Mouse (Mus musculus) layer of hippocampus, postnatal 10 days (tissue): Measurements from ENCODE around the gene Cc2d1b. TPM values are rescaled to one million over a fixed set of nuclear protein-coding genes. Genes with fewer than 3 reads are reported as not detected.

Experiments used
- DNase-seq, 2 experiments: peaks; one replicate each; pipeline ENCODE4 v3.0.0; 2021; ENCODE audit warnings: low spot score in 2 of 2
- total RNA-seq, 2 experiments: library from RNA; stranded (reverse); gene quantifications; 2 replicates each; pipeline ENCODE4 v1.2.3; 2021

The Cc2d1b gene
- total RNA-seq, 2 experiments from 2014 or later, result 29.4 to 40.1 TPM

DNA sequence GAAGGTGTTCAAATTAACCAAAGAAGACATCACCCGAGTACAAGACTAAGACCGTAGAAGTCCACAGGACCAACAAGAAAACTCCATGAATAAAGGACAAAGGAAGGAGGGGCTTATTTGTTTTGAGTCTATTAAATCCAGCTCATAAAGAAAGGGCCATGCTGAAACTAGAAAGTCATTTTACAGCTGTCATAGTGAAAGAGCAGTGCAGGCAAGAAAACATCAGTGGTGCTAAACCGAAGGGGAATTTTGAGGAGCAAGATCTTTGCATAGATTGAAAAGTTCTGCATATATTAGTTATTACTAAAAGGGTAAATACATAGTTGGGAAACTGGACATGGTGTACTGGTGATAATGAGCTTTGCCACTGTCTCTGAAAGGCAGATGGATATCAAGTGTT lies 18.0 kb downstream of the Cc2d1b start:
- no peak for DNase-seq

DNA sequence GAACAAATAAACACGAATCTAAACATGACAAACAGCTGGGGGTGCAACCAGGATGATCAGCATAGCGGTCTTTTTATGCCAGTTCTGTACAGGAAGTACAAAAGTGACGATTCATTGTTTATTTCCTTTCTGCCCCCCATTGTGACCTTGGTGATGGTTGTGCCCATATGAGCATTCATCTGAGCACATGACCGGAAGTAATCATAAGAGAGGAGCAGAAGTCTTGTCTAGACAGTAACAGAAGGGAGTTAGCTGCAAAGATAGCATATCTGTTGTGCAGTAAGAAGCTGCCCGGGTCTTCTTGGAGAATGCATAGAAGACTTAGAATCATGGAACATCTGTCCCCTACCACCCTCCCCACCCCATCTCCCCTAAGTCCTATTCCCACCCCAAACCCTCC lies 19.0 kb downstream of the Cc2d1b start:
- DNase-seq, result no peak

GRCm38 (mm10) chr4:108664407-108664806 lies 44.7 kb downstream of the Cc2d1b start:
- peak in 1 of 2 experiments; percentile 13 for DNase-seq

Other genes with a start within 250 kb of the Cc2d1b start
- gene Shisal2a, start 236.6 kb upstream of the Cc2d1b start, total RNA-seq, result not detected
- gene Gpx7, start 213.0 kb upstream of the Cc2d1b start, total RNA-seq, result 10 to 100 TPM; 10.3 to 12.1 TPM
- gene Tut4, start 160.5 kb upstream of the Cc2d1b start, total RNA-seq, result 10 to 100 TPM; 47.1 to 50.1 TPM
- 10 to 100 TPM; 42.2 to 46.3 TPM for gene Prpf38a, start 40.6 kb upstream of the Cc2d1b start, total RNA-seq
- gene Orc1, start 40.5 kb upstream of the Cc2d1b start, total RNA-seq, result 1 to 10 TPM; 1.0 TPM
- 1 to 10 TPM; 1.0 TPM for gene 3110021N24Rik, start 99.7 kb downstream of the Cc2d1b start, total RNA-seq
- gene Zfyve9, start 160.9 kb downstream of the Cc2d1b start, total RNA-seq, result 10 to 100 TPM; 45.4 to 45.6 TPM
- 100 to 1,000 TPM in 1 of 2 experiments, 10 to 100 TPM in 1; 94.1 to 117 TPM for gene Btf3l4, start 213.7 kb downstream of the Cc2d1b start, total RNA-seq
- gene Txndc12, start 214.7 kb downstream of the Cc2d1b start, total RNA-seq, result 10 to 100 TPM; 45.2 to 45.9 TPM
- gene Kti12, start 227.8 kb downstream of the Cc2d1b start, total RNA-seq, result 10 to 100 TPM; 17.8 to 20.6 TPM
- under 1 TPM in 1 of 2 experiments, not detected in 1; 0.36 TPM for gene A730015C16Rik, start 228.7 kb downstream of the Cc2d1b start, total RNA-seq